Mouse (Mus musculus): ENCODE measurements at regions not wholly inside any gene's neighbourhood (a gene's known extent, or its start where the extent isn't known, plus 50 kb on each side); places are given as distances from the start of the nearest gene placed in this dataset.
A peak's percentile ranks its signal among the peaks of the same experiment; 100 is the strongest.

- 91% methylated on average over 3 of the region's 3 CpGs for WGBS
Measured at GRCm38 (mm10) chr10:17600762-17601108, 122.3 kb upstream of the Cited2 start.

GRCm38 (mm10) chr10:17602446-17602845 is 120.6 kb upstream of the Cited2 start:
- H3K27me3 ChIP-seq, result no peaks in the 10 kb centered on the region
- no peak for ATAC-seq (ENCODE audit: low read depth)
- H3K9ac ChIP-seq, result no peak overlapping the region
- H3K27ac ChIP-seq (replicated peaks), result no peak overlapping the region
- WGBS, result 77% methylated on average over 2 of the region's 2 CpGs
- no peaks in the 10 kb centered on the region for H3K4me1 ChIP-seq (replicated peaks)
- H3K4me3 ChIP-seq, result no peak overlapping the region
- H3K9me3 ChIP-seq, result no peaks in the 10 kb centered on the region
- H3K4me2 ChIP-seq, result no peak overlapping the region
- no peaks in the 10 kb centered on the region for H3K36me3 ChIP-seq

More at GRCm38 (mm10) chr10:17600762-17601108, 122.3 kb upstream of the Cited2 start:
- H3K4me1 ChIP-seq (replicated peaks), result no peaks in the 10 kb centered on the region
- H3K4me3 ChIP-seq, result no peak overlapping the region
- no peaks in the 10 kb centered on the region for H3K27me3 ChIP-seq
- no peak overlapping the region for H3K27ac ChIP-seq (replicated peaks)
- no peak overlapping the region for H3K9ac ChIP-seq
- H3K9me3 ChIP-seq, result no peaks in the 10 kb centered on the region
- H3K36me3 ChIP-seq, result no peaks in the 10 kb centered on the region
- ATAC-seq (ENCODE audit: low read depth), result no peak
- H3K4me2 ChIP-seq, result no peak overlapping the region

- no peaks in the 10 kb centered on the region for H3K36me3 ChIP-seq
- no peak for ATAC-seq (ENCODE audit: low read depth)
- H3K4me1 ChIP-seq (replicated peaks), result no peaks in the 10 kb centered on the region
- no peak overlapping the region for H3K4me3 ChIP-seq
- no peaks in the 10 kb centered on the region for H3K27me3 ChIP-seq
- WGBS, result 77% methylated on average over 7 of the region's 7 CpGs
- H3K4me2 ChIP-seq, result no peak overlapping the region
- no peak overlapping the region for H3K9ac ChIP-seq
- no peaks in the 10 kb centered on the region for H3K9me3 ChIP-seq
- no peak overlapping the region for H3K27ac ChIP-seq (replicated peaks)
Measured at GRCm38 (mm10) chr10:17608220-17608619, 114.8 kb upstream of the Cited2 start.

- no peak for ATAC-seq (ENCODE audit: low read depth)
- Histone ChIP-seq H3K9ac (no peak overlapping the region), H3K36me3 (no peaks in the 10 kb centered on the region), H3K4me3 (no peak overlapping the region), H3K27me3 (no peaks in the 10 kb centered on the region), H3K4me2 (no peak overlapping the region), H3K4me1 (replicated peaks) (no peaks in the 10 kb centered on the region; the same call in 1 of the 2 replicates), H3K27ac (replicated peaks) (no peak overlapping the region), H3K9me3 (no peaks in the 10 kb centered on the region)
- WGBS, result 85% methylated on average over 7 of the region's 7 CpGs
Measured at GRCm38 (mm10) chr10:17610592-17610991, 112.4 kb upstream of the Cited2 start.

- no peaks in the 10 kb centered on the region for H3K27me3 ChIP-seq
- no peak for ATAC-seq (ENCODE audit: low read depth)
- no peaks in the 10 kb centered on the region; the same call in 1 of the 2 replicates for H3K4me1 ChIP-seq (replicated peaks)
- no peak overlapping the region for H3K27ac ChIP-seq (replicated peaks)
- no peak overlapping the region for H3K9ac ChIP-seq
- no peak overlapping the region for H3K4me2 ChIP-seq
- H3K9me3 ChIP-seq, result no peaks in the 10 kb centered on the region
- H3K4me3 ChIP-seq, result no peak overlapping the region
- H3K36me3 ChIP-seq, result no peaks in the 10 kb centered on the region
- WGBS, result 95% methylated on average over 3 of the region's 3 CpGs
Measured at GRCm38 (mm10) chr10:17613281-17613680, 109.7 kb upstream of the Cited2 start.

- Histone ChIP-seq H3K4me3 (no peak overlapping the region), H3K36me3 (no peaks in the 10 kb centered on the region), H3K9me3 (no peaks in the 10 kb centered on the region), H3K27ac (replicated peaks) (no peak overlapping the region), H3K4me2 (no peak overlapping the region), H3K9ac (no peak overlapping the region), H3K27me3 (no peaks in the 10 kb centered on the region), H3K4me1 (replicated peaks) (no peaks in the 10 kb centered on the region; the same call in 1 of the 2 replicates)
- ATAC-seq (ENCODE audit: low read depth), result no peak
- 84% methylated on average over 1 of the region's 1 CpGs for WGBS
Measured at GRCm38 (mm10) chr10:17618024-17618423, 105.0 kb upstream of the Cited2 start.

- no peaks in the 10 kb centered on the region for H3K9me3 ChIP-seq
- no peak overlapping the region for H3K27ac ChIP-seq (replicated peaks)
- H3K4me3 ChIP-seq, result no peak overlapping the region
- H3K4me1 ChIP-seq (replicated peaks), result no peaks in the 10 kb centered on the region; the same call in 1 of the 2 replicates
- ATAC-seq (ENCODE audit: low read depth), result no peak
- no peaks in the 10 kb centered on the region for H3K27me3 ChIP-seq
- H3K36me3 ChIP-seq, result no peaks in the 10 kb centered on the region
- H3K4me2 ChIP-seq, result no peak overlapping the region
- 71% methylated on average over 3 of the region's 3 CpGs for WGBS
- H3K9ac ChIP-seq, result no peak overlapping the region
Measured at GRCm38 (mm10) chr10:17619617-17620016, 103.4 kb upstream of the Cited2 start.

- H3K4me3 ChIP-seq, result no peak overlapping the region
- no peak overlapping the region for H3K27ac ChIP-seq (replicated peaks)
- no peaks in the 10 kb centered on the region for H3K9me3 ChIP-seq
- ATAC-seq (ENCODE audit: low read depth), result no peak
- 70% methylated on average over 5 of the region's 5 CpGs for WGBS
- H3K4me2 ChIP-seq, result no peak overlapping the region
- no peaks in the 10 kb centered on the region for H3K4me1 ChIP-seq (replicated peaks)
- no peaks in the 10 kb centered on the region for H3K36me3 ChIP-seq
- H3K9ac ChIP-seq, result no peak overlapping the region
- no peaks in the 10 kb centered on the region for H3K27me3 ChIP-seq
Measured at GRCm38 (mm10) chr10:17621703-17622385, 101.2 kb upstream of the Cited2 start.

- WGBS, result 11% methylated on average over 1 of the region's 1 CpGs
- H3K4me1 ChIP-seq (replicated peaks), result no peaks in the 10 kb centered on the region
- no peaks in the 10 kb centered on the region for H3K36me3 ChIP-seq
- H3K27ac ChIP-seq (replicated peaks), result no peak overlapping the region
- H3K4me3 ChIP-seq, result no peak overlapping the region
- no peaks in the 10 kb centered on the region for H3K27me3 ChIP-seq
- ATAC-seq (ENCODE audit: low read depth), result no peak
- H3K9me3 ChIP-seq, result no peaks in the 10 kb centered on the region
- no peak overlapping the region for H3K4me2 ChIP-seq
- no peak overlapping the region for H3K9ac ChIP-seq
Measured at GRCm38 (mm10) chr10:17622802-17623201, 100.2 kb upstream of the Cited2 start.

GRCm38 (mm10) chr10:17629709-17630108 is 93.3 kb upstream of the Cited2 start:
- no peaks in the 10 kb centered on the region for H3K9me3 ChIP-seq

GRCm38 (mm10) chr10:17630861-17631581 is 92.0 kb upstream of the Cited2 start:
- H3K27ac ChIP-seq (replicated peaks), result peak overlapping the region; percentile 20; the same call in 1 of the 2 replicates
- 56% methylated on average over 4 of the region's 4 CpGs for WGBS
- no peaks in the 10 kb centered on the region for H3K36me3 ChIP-seq
- no peak overlapping the region for H3K4me2 ChIP-seq
- H3K4me3 ChIP-seq, result no peak overlapping the region
- no peaks in the 10 kb centered on the region for H3K27me3 ChIP-seq
- no peak overlapping the region for H3K9ac ChIP-seq
- no peak for ATAC-seq (ENCODE audit: low read depth)
- H3K9me3 ChIP-seq, result no peaks in the 10 kb centered on the region
- H3K4me1 ChIP-seq (replicated peaks), result peaks cover 17% of the 10 kb centered on the region

More at GRCm38 (mm10) chr10:17629709-17630108, 93.3 kb upstream of the Cited2 start:
- no peak for ATAC-seq (ENCODE audit: low read depth)
- no peaks in the 10 kb centered on the region for H3K27me3 ChIP-seq
- H3K4me3 ChIP-seq, result no peak overlapping the region
- WGBS, result 69% methylated on average over 3 of the region's 3 CpGs
- no peak overlapping the region for H3K9ac ChIP-seq
- peaks cover 17% of the 10 kb centered on the region for H3K4me1 ChIP-seq (replicated peaks)
- H3K4me2 ChIP-seq, result no peak overlapping the region
- H3K27ac ChIP-seq (replicated peaks), result no peak overlapping the region
- H3K36me3 ChIP-seq, result no peaks in the 10 kb centered on the region

GRCm38 (mm10) chr10:17631817-17632216 is 91.2 kb upstream of the Cited2 start:
- Histone ChIP-seq H3K27me3 (no peaks in the 10 kb centered on the region), H3K36me3 (no peaks in the 10 kb centered on the region), H3K4me3 (no peak overlapping the region), H3K9me3 (no peaks in the 10 kb centered on the region), H3K4me2 (peak overlapping the region; percentile 32), H3K27ac (replicated peaks) (peak overlapping the region; percentile 64; the same call in 1 of the 2 replicates), H3K4me1 (replicated peaks) (peaks cover 17% of the 10 kb centered on the region), H3K9ac (no peak overlapping the region)
- ATAC-seq (ENCODE audit: low read depth), result peak; percentile 65; the same call in 1 of the 2 replicates
- WGBS, result 17% methylated on average over 5 of the region's 5 CpGs

All from neural tube, embryonic 13.5 days (tissue).